Mouse (Mus musculus): ENCODE measurements at regions not wholly inside any gene's neighbourhood (a gene's known extent, or its start where the extent isn't known, plus 50 kb on each side); places are given as distances from the start of the nearest gene placed in this dataset.

DNA sequence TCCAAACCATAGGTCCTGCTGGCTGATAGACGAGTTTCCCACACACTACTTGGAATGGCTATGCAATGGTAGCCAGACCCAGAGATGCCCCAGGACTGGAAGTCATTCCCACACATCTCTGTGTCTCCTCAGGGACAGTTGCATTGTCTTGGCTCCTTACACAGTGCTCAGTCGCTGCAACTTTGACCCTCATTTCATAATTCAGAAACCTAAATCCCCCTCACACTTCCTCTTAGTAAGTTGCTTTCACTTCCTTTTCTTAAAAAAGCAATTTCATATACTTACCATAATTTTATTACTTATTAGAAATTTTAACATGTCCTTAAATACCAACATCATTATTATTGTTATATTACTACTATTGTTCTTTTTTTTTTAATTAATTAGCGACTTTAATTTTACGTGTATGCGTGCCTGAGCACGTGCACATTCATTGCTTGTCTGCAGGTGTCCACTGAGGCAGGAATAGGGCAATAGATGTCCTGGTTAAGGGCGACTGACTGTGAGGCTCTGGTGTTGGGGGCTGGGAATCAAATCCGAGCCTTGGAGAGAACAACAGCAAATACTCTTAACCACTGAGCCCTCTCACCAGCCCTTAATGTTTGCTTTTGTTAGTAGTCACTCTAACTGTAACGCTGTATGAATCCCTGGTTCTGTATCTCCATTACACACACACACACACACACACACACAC is 129.9 kb upstream of the Tle3 start:
- H3K4me3 ChIP-seq (ENCODE audit: low read length), result no peak overlapping the region
- WGBS, result 73% methylated on average over 9 of the region's 9 CpGs
- H3K9me3 ChIP-seq (ENCODE audit: control insufficient read depth, low read length), result no peaks in the 10 kb centered on the region
- no peak overlapping the region for H3K9ac ChIP-seq (ENCODE audit: low read length)
- no peaks in the 10 kb centered on the region for H3K4me1 ChIP-seq (replicated peaks; ENCODE audit: control insufficient read depth, insufficient read depth, low read length)
- H3K4me2 ChIP-seq (ENCODE audit: low read depth, low read length), result no peak overlapping the region
- no peak overlapping the region for H3K27ac ChIP-seq (ENCODE audit: low read length)
- H3K27me3 ChIP-seq (ENCODE audit: control insufficient read depth, insufficient read depth, low read depth, low read length), result peaks cover 13% of the 10 kb centered on the region
- ATAC-seq (ENCODE audit: low read depth), result no peak
- H3K36me3 ChIP-seq (ENCODE audit: control insufficient read depth, insufficient read depth, low read length), result no peaks in the 10 kb centered on the region

- peaks cover 10% of the 10 kb centered on the region for H3K27me3 ChIP-seq (ENCODE audit: control insufficient read depth, insufficient read depth, low read depth, low read length)
- H3K4me2 ChIP-seq (ENCODE audit: low read depth, low read length), result no peak overlapping the region
- no peaks in the 10 kb centered on the region for H3K36me3 ChIP-seq (ENCODE audit: control insufficient read depth, insufficient read depth, low read length)
- no peak overlapping the region for H3K4me3 ChIP-seq (ENCODE audit: low read length)
- ATAC-seq (ENCODE audit: low read depth), result no peak
- H3K27ac ChIP-seq (ENCODE audit: low read length), result no peak overlapping the region
- H3K9me3 ChIP-seq (ENCODE audit: control insufficient read depth, low read length), result no peaks in the 10 kb centered on the region
- no peaks in the 10 kb centered on the region for H3K4me1 ChIP-seq (replicated peaks; ENCODE audit: control insufficient read depth, insufficient read depth, low read length)
- no peak overlapping the region for H3K9ac ChIP-seq (ENCODE audit: low read length)
- 64% methylated on average over 6 of the region's 6 CpGs for WGBS
Measured at GRCm38 (mm10) chr9:61243289-61243688, 128.9 kb upstream of the Tle3 start.

GRCm38 (mm10) chr9:61249691-61250425 is 122.3 kb upstream of the Tle3 start:
- no peak overlapping the region for H3K4me2 ChIP-seq (ENCODE audit: low read depth, low read length)
- no peak overlapping the region for H3K9ac ChIP-seq (ENCODE audit: low read length)
- no peaks in the 10 kb centered on the region for H3K4me1 ChIP-seq (replicated peaks; ENCODE audit: control insufficient read depth, insufficient read depth, low read length)
- 62% methylated on average over 5 of the region's 5 CpGs for WGBS
- H3K4me3 ChIP-seq (ENCODE audit: low read length), result no peak overlapping the region
- no peak overlapping the region for H3K27ac ChIP-seq (ENCODE audit: low read length)
- no peak for ATAC-seq (ENCODE audit: low read depth)
- H3K9me3 ChIP-seq (ENCODE audit: control insufficient read depth, low read length), result no peaks in the 10 kb centered on the region
- no peaks in the 10 kb centered on the region for H3K27me3 ChIP-seq (ENCODE audit: control insufficient read depth, insufficient read depth, low read depth, low read length)
- H3K36me3 ChIP-seq (ENCODE audit: control insufficient read depth, insufficient read depth, low read length), result no peaks in the 10 kb centered on the region

- Histone ChIP-seq H3K9me3 (ENCODE audit: control insufficient read depth, low read length) (0 out of 2 replicates have a peak, but pooled peaks cover 3% of the 10 kb centered on the region), H3K27ac (ENCODE audit: low read length) (no peak overlapping the region), H3K4me3 (ENCODE audit: low read length) (no peak overlapping the region), H3K27me3 (ENCODE audit: control insufficient read depth, insufficient read depth, low read depth, low read length) (no peaks in the 10 kb centered on the region), H3K4me1 (replicated peaks; ENCODE audit: control insufficient read depth, insufficient read depth, low read length) (no peaks in the 10 kb centered on the region), H3K4me2 (ENCODE audit: low read depth, low read length) (no peak overlapping the region), H3K9ac (ENCODE audit: low read length) (no peak overlapping the region), H3K36me3 (ENCODE audit: control insufficient read depth, insufficient read depth, low read length) (no peaks in the 10 kb centered on the region)
- 0 out of 2 replicates have a peak, but pooled peaks have one; percentile 38 for ATAC-seq (ENCODE audit: low read depth)
- WGBS, result 57% methylated on average over 6 of the region's 6 CpGs
Measured at GRCm38 (mm10) chr9:61251606-61252005, 120.6 kb upstream of the Tle3 start.

DNA sequence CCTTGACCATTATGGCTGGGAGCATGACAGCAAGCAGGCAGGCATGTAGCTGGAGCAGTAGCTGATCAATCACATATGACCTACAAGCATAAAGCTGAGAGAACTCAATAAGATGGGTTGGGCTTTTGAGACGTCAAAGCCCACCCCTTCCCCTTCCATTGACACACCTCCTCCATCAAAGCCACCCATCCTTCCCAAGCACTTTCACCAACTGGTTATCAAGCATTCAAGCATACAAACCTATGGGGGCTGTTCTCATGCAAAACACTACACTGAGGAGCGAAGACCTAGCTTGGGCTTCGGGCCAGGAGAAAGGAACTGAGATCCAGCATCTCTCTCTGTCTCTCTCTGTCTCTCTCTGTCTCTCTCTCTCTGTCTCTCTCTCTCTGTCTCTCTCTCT is 118.4 kb upstream of the Tle3 start:
- no peak overlapping the region for H3K4me2 ChIP-seq (ENCODE audit: low read depth, low read length)

GRCm38 (mm10) chr9:61257488-61257887 is 114.7 kb upstream of the Tle3 start:
- ATAC-seq (ENCODE audit: low read depth), result no peak
- H3K9me3 ChIP-seq (ENCODE audit: control insufficient read depth, low read length), result 0 out of 2 replicates have a peak, but pooled peaks cover 3% of the 10 kb centered on the region
- H3K4me1 ChIP-seq (replicated peaks; ENCODE audit: control insufficient read depth, insufficient read depth, low read length), result peaks cover 12% of the 10 kb centered on the region; the same call in 1 of the 2 replicates
- no peaks in the 10 kb centered on the region for H3K36me3 ChIP-seq (ENCODE audit: control insufficient read depth, insufficient read depth, low read length)
- no peak overlapping the region for H3K4me2 ChIP-seq (ENCODE audit: low read depth, low read length)
- WGBS, result 51% methylated on average over 4 of the region's 4 CpGs
- no peak overlapping the region for H3K4me3 ChIP-seq (ENCODE audit: low read length)
- H3K27me3 ChIP-seq (ENCODE audit: control insufficient read depth, insufficient read depth, low read depth, low read length), result no peaks in the 10 kb centered on the region; the same call in 1 of the 2 replicates
- no peak overlapping the region for H3K27ac ChIP-seq (ENCODE audit: low read length)
- no peak overlapping the region for H3K9ac ChIP-seq (ENCODE audit: low read length)

More for the DNA sequence above, 118.4 kb upstream of the Tle3 start:
- no peaks in the 10 kb centered on the region; the same call in 1 of the 2 replicates for H3K27me3 ChIP-seq (ENCODE audit: control insufficient read depth, insufficient read depth, low read depth, low read length)
- H3K9me3 ChIP-seq (ENCODE audit: control insufficient read depth, low read length), result 0 out of 2 replicates have a peak, but pooled peaks cover 3% of the 10 kb centered on the region
- no peak for ATAC-seq (ENCODE audit: low read depth)
- no peak overlapping the region for H3K9ac ChIP-seq (ENCODE audit: low read length)
- 68% methylated on average over 3 of the region's 3 CpGs for WGBS
- H3K36me3 ChIP-seq (ENCODE audit: control insufficient read depth, insufficient read depth, low read length), result no peaks in the 10 kb centered on the region
- no peaks in the 10 kb centered on the region for H3K4me1 ChIP-seq (replicated peaks; ENCODE audit: control insufficient read depth, insufficient read depth, low read length)
- H3K27ac ChIP-seq (ENCODE audit: low read length), result no peak overlapping the region
- H3K4me3 ChIP-seq (ENCODE audit: low read length), result no peak overlapping the region

- H3K9ac ChIP-seq (ENCODE audit: low read length), result no peak overlapping the region
- WGBS, result 52% methylated on average over 5 of the region's 5 CpGs
- H3K4me2 ChIP-seq (ENCODE audit: low read depth, low read length), result no peak overlapping the region
- H3K4me1 ChIP-seq (replicated peaks; ENCODE audit: control insufficient read depth, insufficient read depth, low read length), result peaks cover 12% of the 10 kb centered on the region; the same call in 1 of the 2 replicates
- H3K36me3 ChIP-seq (ENCODE audit: control insufficient read depth, insufficient read depth, low read length), result no peaks in the 10 kb centered on the region
- H3K4me3 ChIP-seq (ENCODE audit: low read length), result no peak overlapping the region
- no peaks in the 10 kb centered on the region; the same call in 1 of the 2 replicates for H3K27me3 ChIP-seq (ENCODE audit: control insufficient read depth, insufficient read depth, low read depth, low read length)
- H3K27ac ChIP-seq (ENCODE audit: low read length), result no peak overlapping the region
- H3K9me3 ChIP-seq (ENCODE audit: control insufficient read depth, low read length), result 0 out of 2 replicates have a peak, but pooled peaks cover 3% of the 10 kb centered on the region
- no peak for ATAC-seq (ENCODE audit: low read depth)
Measured at GRCm38 (mm10) chr9:61258100-61258499, 114.1 kb upstream of the Tle3 start.

DNA sequence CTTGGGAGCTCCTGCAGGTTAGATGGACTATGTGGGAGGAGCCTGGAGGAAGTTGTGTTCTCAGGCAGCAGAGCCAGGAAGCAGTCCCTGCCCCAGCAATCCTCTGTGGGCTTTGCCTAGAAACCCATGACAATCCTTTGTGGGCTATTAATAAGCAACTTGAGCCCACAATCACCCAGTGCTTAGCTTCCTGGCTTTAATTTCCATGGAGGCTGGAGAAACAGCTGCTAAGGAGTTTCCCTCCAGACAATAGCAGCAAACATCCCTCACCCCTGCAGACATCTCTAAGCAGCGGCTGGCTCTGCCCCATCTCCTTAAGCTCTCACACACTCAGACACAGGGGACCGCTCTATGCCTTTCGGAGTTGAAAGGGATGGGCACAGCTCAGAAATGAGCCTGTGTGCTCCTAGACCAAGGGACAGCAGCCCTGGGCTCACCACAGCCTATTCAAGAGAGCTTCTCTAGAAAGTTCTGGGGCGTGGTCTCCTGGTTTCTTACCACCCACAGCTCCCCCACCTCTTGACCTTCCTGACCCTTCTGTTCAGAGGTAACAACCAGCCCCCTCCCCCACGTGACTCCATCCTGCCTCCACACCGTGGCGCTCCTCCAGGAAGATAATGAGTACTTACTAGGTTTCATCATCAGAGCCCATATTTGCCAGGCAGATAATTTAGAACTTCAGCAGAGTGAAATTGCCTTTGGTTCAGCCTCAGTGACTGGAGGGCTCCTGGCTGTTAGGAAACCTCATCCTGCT is 112.6 kb upstream of the Tle3 start:
- H3K4me2 ChIP-seq (ENCODE audit: low read depth, low read length), result no peak overlapping the region
- H3K36me3 ChIP-seq (ENCODE audit: control insufficient read depth, insufficient read depth, low read length), result no peaks in the 10 kb centered on the region
- H3K9me3 ChIP-seq (ENCODE audit: control insufficient read depth, low read length), result 0 out of 2 replicates have a peak, but pooled peaks cover 3% of the 10 kb centered on the region
- WGBS, result 19% methylated on average over 7 of the region's 7 CpGs
- H3K27me3 ChIP-seq (ENCODE audit: control insufficient read depth, insufficient read depth, low read depth, low read length), result no peaks in the 10 kb centered on the region; the same call in 1 of the 2 replicates
- no peak overlapping the region for H3K27ac ChIP-seq (ENCODE audit: low read length)
- H3K4me3 ChIP-seq (ENCODE audit: low read length), result no peak overlapping the region
- no peak overlapping the region for H3K9ac ChIP-seq (ENCODE audit: low read length)
- ATAC-seq (ENCODE audit: low read depth), result 0 out of 2 replicates have a peak, but pooled peaks have one; percentile 28
- peaks cover 12% of the 10 kb centered on the region; the same call in 1 of the 2 replicates for H3K4me1 ChIP-seq (replicated peaks; ENCODE audit: control insufficient read depth, insufficient read depth, low read length)

DNA sequence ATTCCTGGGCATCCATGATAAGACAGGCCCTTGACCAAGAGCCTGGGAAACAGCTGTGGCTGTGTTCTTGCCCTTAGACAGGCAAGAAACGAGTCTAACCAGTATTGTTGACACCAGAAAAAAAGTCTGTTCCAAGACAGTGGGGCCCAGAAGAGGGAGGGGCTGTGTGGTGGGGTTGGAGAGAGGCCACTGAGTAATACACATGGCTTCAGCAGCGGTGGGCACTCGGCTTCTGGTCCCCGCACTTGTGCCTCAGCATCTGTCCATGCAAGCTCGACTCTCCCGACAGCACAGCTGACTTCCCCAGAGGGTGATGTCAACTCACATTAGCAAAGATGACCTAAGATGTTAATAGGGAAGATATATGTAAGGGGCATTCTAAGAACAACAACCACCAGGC is 110.9 kb upstream of the Tle3 start:
- Histone ChIP-seq H3K27me3 (ENCODE audit: control insufficient read depth, insufficient read depth, low read depth, low read length) (no peaks in the 10 kb centered on the region; the same call in 1 of the 2 replicates), H3K9me3 (ENCODE audit: control insufficient read depth, low read length) (peaks cover 7% of the 10 kb centered on the region), H3K4me3 (ENCODE audit: low read length) (no peak overlapping the region), H3K36me3 (ENCODE audit: control insufficient read depth, insufficient read depth, low read length) (no peaks in the 10 kb centered on the region), H3K4me2 (ENCODE audit: low read depth, low read length) (no peak overlapping the region), H3K9ac (ENCODE audit: low read length) (no peak overlapping the region), H3K4me1 (replicated peaks; ENCODE audit: control insufficient read depth, insufficient read depth, low read length) (peaks cover 12% of the 10 kb centered on the region; the same call in 1 of the 2 replicates), H3K27ac (ENCODE audit: low read length) (no peak overlapping the region)
- ATAC-seq (ENCODE audit: low read depth), result no peak
- 35% methylated on average over 6 of the region's 6 CpGs for WGBS
